Mouse (Mus musculus) 3134 (cell line): ENCODE data around the gene Islr.
A peak's percentile ranks its signal among the peaks of the same experiment; 100 is the strongest.
"Not testable (repeated sequence)": the region's sequence is repeated elsewhere in the genome, so short reads cannot be mapped to it uniquely, and the experiment has no call there.

Experiments
- DNase-seq: peaks from one replicate; pipeline ENCODE4 v3.0.0-alpha.2; 2011; ENCODE audit warnings: low spot score; ENCODE audit not compliant: insufficient read length; ENCODE audit errors: extremely low read depth

The Islr gene

GRCm38 (mm10) chr9:58203516-58204447 lies at the start of gene Islr, which contains the start of gene Islr2:
Islr (minus strand) TSS chr9:58204306.
Islr2 (minus strand) TSS chr9:58204319.
- no peak for DNase-seq

GRCm38 (mm10) chr9:58253805-58254122 lies 49.7 kb upstream of the Islr start:
- not testable (repeated sequence) for DNase-seq

GRCm38 (mm10) chr9:58253033-58253804 lies 49.1 kb upstream of the Islr start, which contains the start of gene Stoml1:
Stoml1 (plus strand) TSS chr9:58253164.
- DNase-seq, result peak; percentile 98

- not testable (repeated sequence) for DNase-seq
These were observed 46.6 kb upstream of the Islr start for GRCm38 (mm10) chr9:58250730-58251129.

GRCm38 (mm10) chr9:58250322-58250721 lies 46.2 kb upstream of the Islr start:
- no peak for DNase-seq

GRCm38 (mm10) chr9:58249592-58250192 lies 45.6 kb upstream of the Islr start, which contains the start of gene Pml:
Pml (minus strand) TSS chr9:58249786.
- peak; percentile 71 for DNase-seq

- peak; percentile 44 for DNase-seq
These were observed 44.8 kb upstream of the Islr start for GRCm38 (mm10) chr9:58248746-58249413.

- DNase-seq, result peak; percentile 94
These were observed 43.1 kb upstream of the Islr start for GRCm38 (mm10) chr9:58247064-58247759.

- no peak for DNase-seq
These were observed 42.0 kb upstream of the Islr start for GRCm38 (mm10) chr9:58246083-58246591.

GRCm38 (mm10) chr9:58243696-58244095 lies 39.6 kb upstream of the Islr start:
- no peak for DNase-seq

GRCm38 (mm10) chr9:58242696-58243095 lies 38.6 kb upstream of the Islr start:
- DNase-seq, result no peak

GRCm38 (mm10) chr9:58241780-58242485 lies 37.8 kb upstream of the Islr start:
- peak; percentile 40 for DNase-seq

- DNase-seq, result no peak
These were observed 30.5 kb upstream of the Islr start for GRCm38 (mm10) chr9:58234502-58235015.

GRCm38 (mm10) chr9:58232374-58232773 lies 28.3 kb upstream of the Islr start:
- no peak for DNase-seq

- no peak for DNase-seq
These were observed 27.6 kb upstream of the Islr start for GRCm38 (mm10) chr9:58231746-58232145.

GRCm38 (mm10) chr9:58228777-58229466 lies 24.8 kb upstream of the Islr start:
- no peak for DNase-seq

GRCm38 (mm10) chr9:58225915-58226913 lies 22.1 kb upstream of the Islr start:
- DNase-seq, result no peak
